Comparison of ENCODE assay signal across 18 mouse cellular contexts in genomic region chr6:147539056-147539600, GRCm38 (mm10).
DNase-seq lines count a peak whose midpoint lies in the region; ATAC-seq and TF ChIP-seq lines count a peak whose summit lies in the region.
"Had no signal": no experiment of that assay in that cellular context is flagged by ENCODE, and none has a peak within 500 bp of the region (broad histone marks: within the 10 kb centered on the region; RNA-seq: fewer than 3 reads in every experiment).

No protein-coding gene starts in this region.

- TF ChIP-seq CTCF in Patski (IDR thresholded peaks at IDR 0.05): no peak

- no peak for ATAC-seq in Patski
- ATAC-seq: hindbrain, embryonic 16.5 days; intestine, postnatal 0 days; lung, postnatal 0 days had no signal

- no peaks in the 10 kb centered on the region for H3K27me3 ChIP-seq in Patski
- H3K27me3 ChIP-seq: heart, embryonic 15.5 days; limb, embryonic 12.5 days; liver, embryonic 13.5 days had no signal

- CTCF ChIA-PET in Patski (lab: Charles Lee): no interaction called here

- peak; percentile 8 to 13 for DNase-seq in cerebellum, postnatal 36 days
- DNase-seq in cerebellum, adult 11 months: no peak
- DNase-seq in kidney, adult 9 months: peak; percentile 56
- DNase-seq in kidney, postnatal 4 days: no peak
- DNase-seq in 3T3-L1 (ENCODE audit: low read depth, low spot score) (peak; percentile 90), Patski (ENCODE audit: low read depth, low spot score) (peak; percentile 6)
- no peak for DNase-seq in adrenal gland, postnatal 14 days
- DNase-seq in adrenal gland, postnatal 36 days: no peak
- DNase-seq: adrenal gland, postnatal 10 days; heart, postnatal 4 days; liver, embryonic 13.5 days; midbrain, embryonic 14.5 days; thymus, postnatal 36 days had no signal

- in situ Hi-C loops in Patski (cut with MboI; ENCODE audit: low pct_unique_long_range_greater_than_20kb): no loop called here

- POLR2A ChIA-PET in Patski (lab: Charles Lee): no interaction called here

Comparison
In these comparisons a context has a peak if more than half of its experiments do, and no peak if none do; other contexts are left out.
1. DNase-seq: peak in cerebellum, postnatal 36 days (2 of 2), kidney, adult 9 months (single experiment), 3T3-L1 (single experiment) and Patski (single experiment); none in cerebellum, adult 11 months (single experiment), kidney, postnatal 4 days (0 of 2), adrenal gland, postnatal 14 days (single experiment) and adrenal gland, postnatal 36 days (0 of 2).